Mouse (Mus musculus): ENCODE measurements around the gene Ust. TPM values are rescaled to one million over a fixed set of nuclear protein-coding genes. Genes with fewer than 3 reads are reported as not detected.

The Ust gene
- polyA plus RNA-seq, 1 experiment from 2014 or later, result 10.7 TPM

DNA sequence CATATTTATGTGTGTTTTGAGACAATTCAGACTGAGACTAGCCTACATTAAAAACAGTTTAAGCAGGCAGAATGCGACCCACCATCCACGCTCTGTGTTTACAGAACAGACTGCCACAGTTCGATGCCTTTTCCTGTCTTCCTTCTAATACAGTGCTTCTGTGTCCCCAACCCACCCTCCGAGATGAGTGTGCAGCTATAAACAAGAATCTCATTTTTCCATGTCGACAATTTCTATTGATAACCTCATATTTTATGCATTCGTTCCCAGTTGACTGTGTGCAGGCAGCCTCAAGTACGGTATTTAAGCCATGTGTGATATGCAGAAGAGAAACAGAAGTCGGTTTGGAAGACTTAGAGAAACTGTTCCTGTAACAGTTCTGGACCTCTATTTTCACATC, 6.9 kb downstream of the Ust start:
- ATAC-seq (ENCODE audit: low FRiP score) (no peak), DNase-seq (ENCODE audit: low spot score) (no peak)
- Histone ChIP-seq H3K9me3 (ENCODE audit: control insufficient read depth, low read length) (no peaks in the 10 kb centered on the region), H3K27ac (no peak overlapping the region), H3K27me3 (ENCODE audit: control insufficient read depth, insufficient read depth, low read length) (0 out of 2 replicates have a peak, but pooled peaks cover 3% of the 10 kb centered on the region), H3K4me3 (replicated peaks; ENCODE audit: low read length) (no peak overlapping the region), H3K4me1 (replicated peaks; ENCODE audit: control insufficient read depth, insufficient read depth, low read length) (peaks cover 3% of the 10 kb centered on the region; the same call in 1 of the 2 replicates), H3K9ac (no peak overlapping the region), H3K36me3 (replicated peaks; ENCODE audit: control insufficient read depth, insufficient read depth) (no peaks in the 10 kb centered on the region), H3K4me2 (replicated peaks) (no peak overlapping the region)
- WGBS, result 44% methylated on average over 8 of the region's 8 CpGs

DNA sequence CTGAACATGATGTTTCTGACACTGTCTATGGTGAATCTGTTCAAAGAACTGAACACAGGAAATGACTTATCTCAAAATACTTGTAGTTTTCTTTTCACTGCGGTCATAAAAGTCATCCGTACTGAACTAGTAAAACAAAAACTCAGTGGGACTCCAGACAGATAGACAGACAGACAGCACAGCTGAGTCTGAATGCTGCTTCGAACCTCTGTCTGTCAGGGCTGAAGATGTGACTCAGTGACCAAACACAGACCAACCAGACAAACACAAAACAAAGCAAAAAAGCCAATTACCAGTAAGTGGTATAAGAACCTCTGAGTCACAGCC, 12.4 kb downstream of the Ust start:
- no peak overlapping the region for H3K4me3 ChIP-seq (replicated peaks; ENCODE audit: low read length)
- H3K36me3 ChIP-seq (replicated peaks; ENCODE audit: control insufficient read depth, insufficient read depth), result no peaks in the 10 kb centered on the region
- no peaks in the 10 kb centered on the region for H3K9me3 ChIP-seq (ENCODE audit: control insufficient read depth, low read length)
- no peak overlapping the region for H3K27ac ChIP-seq
- no peak for DNase-seq (ENCODE audit: low spot score)
- no peaks in the 10 kb centered on the region for H3K4me1 ChIP-seq (replicated peaks; ENCODE audit: control insufficient read depth, insufficient read depth, low read length)
- H3K4me2 ChIP-seq (replicated peaks), result no peak overlapping the region
- ATAC-seq (ENCODE audit: low FRiP score), result no peak
- no peaks in the 10 kb centered on the region for H3K27me3 ChIP-seq (ENCODE audit: control insufficient read depth, insufficient read depth, low read length)
- 60% methylated on average over 3 of the region's 3 CpGs for WGBS
- H3K9ac ChIP-seq, result no peak overlapping the region

DNA sequence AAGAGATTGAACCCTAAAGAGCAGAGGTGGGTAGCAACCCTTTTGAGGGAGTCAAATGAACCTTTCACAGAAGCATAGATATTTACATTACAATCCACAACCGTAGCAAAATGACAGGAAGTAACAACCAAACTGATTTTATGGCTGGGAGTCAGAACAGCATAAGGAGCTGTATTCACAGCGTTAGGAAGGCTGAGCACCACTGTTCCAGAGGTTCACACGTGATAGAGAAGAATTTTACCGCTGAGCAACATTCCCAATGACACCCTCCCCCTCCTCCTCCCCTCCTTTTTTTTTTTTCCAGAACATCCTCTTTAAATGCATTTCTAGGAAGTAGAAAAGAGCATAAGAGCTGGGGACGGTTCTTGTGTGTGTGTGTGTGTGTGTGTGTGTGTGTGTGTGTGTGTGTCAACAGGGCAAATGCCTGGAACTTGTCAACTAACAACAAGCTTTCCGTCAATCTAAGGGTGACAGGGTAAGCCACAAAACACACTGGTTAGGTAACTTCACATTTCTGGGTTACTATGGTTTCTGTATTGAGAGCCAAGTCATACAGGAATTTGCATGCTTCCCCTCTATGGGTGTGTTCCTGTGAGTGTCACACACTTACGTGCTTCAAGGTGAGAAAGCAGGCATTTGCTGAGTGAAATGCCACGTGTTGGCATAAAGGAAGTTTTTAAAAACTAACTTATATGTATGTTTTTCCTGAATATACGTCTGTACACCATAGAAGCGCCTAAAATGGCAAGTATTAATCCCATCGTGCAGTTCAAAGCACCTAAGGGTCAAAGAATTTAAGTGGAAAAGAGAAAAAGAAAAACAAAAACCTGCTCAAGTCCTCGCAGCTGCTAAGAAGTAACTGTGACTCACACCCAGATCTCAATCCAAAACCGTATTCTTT, 13.0 kb downstream of the Ust start:
- no peak for ATAC-seq (ENCODE audit: low FRiP score)
- no peak overlapping the region for H3K27ac ChIP-seq
- no peak overlapping the region for H3K9ac ChIP-seq
- no peaks in the 10 kb centered on the region for H3K36me3 ChIP-seq (replicated peaks; ENCODE audit: control insufficient read depth, insufficient read depth)
- DNase-seq (ENCODE audit: low spot score), result no peak
- WGBS, result 60% methylated on average over 13 of the region's 13 CpGs
- no peak overlapping the region for H3K4me2 ChIP-seq (replicated peaks)
- no peaks in the 10 kb centered on the region for H3K27me3 ChIP-seq (ENCODE audit: control insufficient read depth, insufficient read depth, low read length)
- no peaks in the 10 kb centered on the region for H3K9me3 ChIP-seq (ENCODE audit: control insufficient read depth, low read length)
- no peaks in the 10 kb centered on the region for H3K4me1 ChIP-seq (replicated peaks; ENCODE audit: control insufficient read depth, insufficient read depth, low read length)
- no peak overlapping the region for H3K4me3 ChIP-seq (replicated peaks; ENCODE audit: low read length)

- WGBS, result 84% methylated on average over 4 of the region's 4 CpGs
- H3K4me3 ChIP-seq (replicated peaks; ENCODE audit: low read length), result no peak overlapping the region
- H3K4me2 ChIP-seq (replicated peaks), result no peak overlapping the region
- H3K27me3 ChIP-seq (ENCODE audit: control insufficient read depth, insufficient read depth, low read length), result no peaks in the 10 kb centered on the region
- no peak for ATAC-seq (ENCODE audit: low FRiP score)
- H3K27ac ChIP-seq, result no peak overlapping the region
- H3K9ac ChIP-seq, result no peak overlapping the region
- no peak for DNase-seq (ENCODE audit: low spot score)
- H3K4me1 ChIP-seq (replicated peaks; ENCODE audit: control insufficient read depth, insufficient read depth, low read length), result no peaks in the 10 kb centered on the region
- H3K36me3 ChIP-seq (replicated peaks; ENCODE audit: control insufficient read depth, insufficient read depth), result no peaks in the 10 kb centered on the region
- no peaks in the 10 kb centered on the region for H3K9me3 ChIP-seq (ENCODE audit: control insufficient read depth, low read length)
These were observed 13.8 kb downstream of the Ust start for GRCm38 (mm10) chr10:8504832-8505231.

DNA sequence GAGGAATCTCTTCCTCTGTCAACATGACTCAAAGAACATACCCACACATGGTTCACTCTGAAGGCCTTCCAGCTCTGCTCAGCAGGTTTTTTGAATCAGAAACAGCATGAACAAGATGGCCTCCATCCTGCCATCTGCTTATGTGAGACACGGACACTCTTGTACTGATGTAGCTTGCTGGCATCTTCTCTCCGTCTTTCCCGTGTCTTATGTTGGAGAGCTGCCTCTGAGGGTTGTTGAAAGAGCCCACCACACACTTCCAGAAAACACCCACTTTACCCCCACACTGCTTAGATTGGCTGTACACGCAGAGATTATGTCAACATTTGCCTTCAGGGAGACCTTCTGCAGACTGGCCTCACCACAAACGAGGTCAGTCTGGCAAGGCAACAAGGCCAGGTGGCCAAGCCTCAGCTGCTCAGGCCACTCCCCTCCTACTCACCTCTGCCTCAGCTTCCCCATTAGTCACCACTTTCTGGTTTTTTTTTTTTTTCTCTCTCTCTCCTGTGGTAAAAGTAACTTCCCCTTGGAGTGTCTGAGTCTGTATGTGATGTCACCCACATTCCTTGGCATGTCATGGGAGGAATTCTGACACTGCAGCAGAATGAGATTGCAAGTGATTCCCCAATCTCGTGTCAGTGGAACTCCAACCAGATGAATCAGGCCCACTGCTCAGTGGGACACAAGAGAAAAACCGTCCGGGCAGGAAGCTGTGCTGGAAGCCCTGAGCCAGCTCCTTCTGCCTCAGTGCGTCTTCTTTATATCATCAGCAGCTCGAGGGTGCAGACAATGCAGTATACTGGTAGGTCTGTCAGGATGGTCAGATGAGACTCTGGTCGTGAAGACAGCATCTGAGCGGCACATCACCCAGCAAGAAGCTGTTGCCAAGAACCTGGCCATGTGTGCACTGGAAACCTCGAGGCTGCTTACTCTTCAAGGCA, 19.4 kb downstream of the Ust start:
- Histone ChIP-seq H3K27ac (no peak overlapping the region), H3K4me3 (replicated peaks; ENCODE audit: low read length) (no peak overlapping the region), H3K36me3 (replicated peaks; ENCODE audit: control insufficient read depth, insufficient read depth) (no peaks in the 10 kb centered on the region), H3K4me1 (replicated peaks; ENCODE audit: control insufficient read depth, insufficient read depth, low read length) (no peaks in the 10 kb centered on the region), H3K9me3 (ENCODE audit: control insufficient read depth, low read length) (no peaks in the 10 kb centered on the region), H3K4me2 (replicated peaks) (no peak overlapping the region), H3K27me3 (ENCODE audit: control insufficient read depth, insufficient read depth, low read length) (no peaks in the 10 kb centered on the region), H3K9ac (no peak overlapping the region)
- WGBS, result 81% methylated on average over 13 of the region's 13 CpGs
- no peak for DNase-seq (ENCODE audit: low spot score)
- ATAC-seq (ENCODE audit: low FRiP score), result no peak

GRCm38 (mm10) chr10:8495543-8496141, 23.0 kb downstream of the Ust start:
- Histone ChIP-seq H3K4me3 (replicated peaks; ENCODE audit: low read length) (no peak overlapping the region), H3K27ac (no peak overlapping the region), H3K4me1 (replicated peaks; ENCODE audit: control insufficient read depth, insufficient read depth, low read length) (no peaks in the 10 kb centered on the region), H3K9me3 (ENCODE audit: control insufficient read depth, low read length) (no peaks in the 10 kb centered on the region), H3K4me2 (replicated peaks) (no peak overlapping the region), H3K36me3 (replicated peaks; ENCODE audit: control insufficient read depth, insufficient read depth) (no peaks in the 10 kb centered on the region), H3K27me3 (ENCODE audit: control insufficient read depth, insufficient read depth, low read length) (no peaks in the 10 kb centered on the region), H3K9ac (no peak overlapping the region)
- DNase-seq (ENCODE audit: low spot score), result no peak
- ATAC-seq (ENCODE audit: low FRiP score), result no peak
- 43% methylated on average over 5 of the region's 5 CpGs for WGBS

- Histone ChIP-seq H3K36me3 (replicated peaks; ENCODE audit: control insufficient read depth, insufficient read depth) (no peaks in the 10 kb centered on the region), H3K27ac (no peak overlapping the region), H3K27me3 (ENCODE audit: control insufficient read depth, insufficient read depth, low read length) (no peaks in the 10 kb centered on the region), H3K4me2 (replicated peaks) (no peak overlapping the region), H3K4me3 (replicated peaks; ENCODE audit: low read length) (no peak overlapping the region), H3K4me1 (replicated peaks; ENCODE audit: control insufficient read depth, insufficient read depth, low read length) (no peaks in the 10 kb centered on the region), H3K9ac (no peak overlapping the region), H3K9me3 (ENCODE audit: control insufficient read depth, low read length) (no peaks in the 10 kb centered on the region)
- DNase-seq (ENCODE audit: low spot score), result no peak
- no peak for ATAC-seq (ENCODE audit: low FRiP score)
- 100% methylated on average over 1 of the region's 1 CpGs for WGBS
These were observed 26.6 kb downstream of the Ust start for GRCm38 (mm10) chr10:8491909-8492591.

- DNase-seq (ENCODE audit: low spot score) (no peak), ATAC-seq (ENCODE audit: low FRiP score) (no peak)
- H3K4me1 ChIP-seq (replicated peaks; ENCODE audit: control insufficient read depth, insufficient read depth, low read length), result no peaks in the 10 kb centered on the region
- WGBS, result 72% methylated on average over 2 of the region's 2 CpGs
- H3K9me3 ChIP-seq (ENCODE audit: control insufficient read depth, low read length), result no peaks in the 10 kb centered on the region
- H3K4me2 ChIP-seq (replicated peaks), result no peak overlapping the region
- no peak overlapping the region for H3K27ac ChIP-seq
- H3K27me3 ChIP-seq (ENCODE audit: control insufficient read depth, insufficient read depth, low read length), result no peaks in the 10 kb centered on the region
- no peak overlapping the region for H3K4me3 ChIP-seq (replicated peaks; ENCODE audit: low read length)
- no peaks in the 10 kb centered on the region for H3K36me3 ChIP-seq (replicated peaks; ENCODE audit: control insufficient read depth, insufficient read depth)
- H3K9ac ChIP-seq, result no peak overlapping the region
These were observed 31.2 kb downstream of the Ust start for GRCm38 (mm10) chr10:8487388-8487787.

DNA sequence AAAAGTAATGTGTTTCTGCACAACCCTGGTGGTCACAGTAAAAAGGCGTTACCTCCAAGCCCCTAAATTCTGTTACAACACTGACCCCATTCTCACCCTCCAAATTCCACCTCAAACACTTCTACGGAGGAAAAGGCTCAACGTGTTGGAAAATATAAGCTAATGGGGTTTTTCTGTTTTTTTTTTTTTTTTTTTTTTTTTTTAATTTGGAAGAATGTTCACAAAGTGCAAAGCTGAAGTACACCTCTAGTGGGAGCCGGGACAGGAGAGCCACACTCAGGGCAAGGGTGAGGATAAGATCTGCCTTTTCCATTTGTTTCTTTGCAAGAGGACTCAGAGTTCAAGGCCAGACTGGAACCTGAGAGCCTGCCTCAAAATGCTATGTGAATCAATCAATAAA, 34.1 kb downstream of the Ust start:
- DNase-seq (ENCODE audit: low spot score) (no peak), ATAC-seq (ENCODE audit: low FRiP score) (no peak)
- WGBS, result 90% methylated on average over 4 of the region's 4 CpGs
- H3K27ac ChIP-seq, result no peak overlapping the region
- H3K4me1 ChIP-seq (replicated peaks; ENCODE audit: control insufficient read depth, insufficient read depth, low read length), result no peaks in the 10 kb centered on the region
- H3K4me3 ChIP-seq (replicated peaks; ENCODE audit: low read length), result no peak overlapping the region
- H3K9ac ChIP-seq, result no peak overlapping the region
- no peaks in the 10 kb centered on the region for H3K36me3 ChIP-seq (replicated peaks; ENCODE audit: control insufficient read depth, insufficient read depth)
- no peak overlapping the region for H3K4me2 ChIP-seq (replicated peaks)
- no peaks in the 10 kb centered on the region for H3K9me3 ChIP-seq (ENCODE audit: control insufficient read depth, low read length)
- H3K27me3 ChIP-seq (ENCODE audit: control insufficient read depth, insufficient read depth, low read length), result no peaks in the 10 kb centered on the region

Measured in hindbrain, embryonic 14.5 days (tissue).